Mouse (Mus musculus): ENCODE measurements around the gene C87499.

The C87499 gene

GRCm38 (mm10) chr4:88634311-88634710 is at the start of gene C87499:
Gene C87499 (minus strand): TSS chr4:88634411.
- no peak for DNase-seq (ENCODE audit: low spot score)

DNA sequence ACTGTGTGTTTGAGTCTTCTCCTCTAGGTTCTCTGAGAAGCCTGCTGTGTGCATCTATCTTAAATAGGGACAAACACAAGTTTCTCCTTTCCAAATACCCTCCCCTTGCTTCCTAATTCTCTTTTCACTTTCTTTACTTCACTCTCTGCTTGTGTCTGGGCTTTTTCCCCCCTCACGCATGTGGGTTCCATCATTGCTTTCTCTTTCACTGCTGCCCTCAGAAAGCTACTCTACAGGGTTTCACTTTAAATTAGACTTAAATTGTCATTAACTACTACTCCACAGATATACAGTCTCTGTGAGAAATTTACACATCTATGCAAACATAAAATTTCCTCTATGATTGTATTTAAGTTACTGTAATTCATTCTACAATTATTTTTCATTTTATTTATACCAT is 49.6 kb upstream of the C87499 start, which contains the start of gene Ifna2:
Gene Ifna2, minus strand, starts transcription at position 101 of the 400 bp plus-strand sequence.
- DNase-seq (ENCODE audit: low spot score): no peak

GRCm38 (mm10) chr4:88681353-88681752 is 47.1 kb upstream of the C87499 start:
- DNase-seq (ENCODE audit: low spot score): no peak

DNA sequence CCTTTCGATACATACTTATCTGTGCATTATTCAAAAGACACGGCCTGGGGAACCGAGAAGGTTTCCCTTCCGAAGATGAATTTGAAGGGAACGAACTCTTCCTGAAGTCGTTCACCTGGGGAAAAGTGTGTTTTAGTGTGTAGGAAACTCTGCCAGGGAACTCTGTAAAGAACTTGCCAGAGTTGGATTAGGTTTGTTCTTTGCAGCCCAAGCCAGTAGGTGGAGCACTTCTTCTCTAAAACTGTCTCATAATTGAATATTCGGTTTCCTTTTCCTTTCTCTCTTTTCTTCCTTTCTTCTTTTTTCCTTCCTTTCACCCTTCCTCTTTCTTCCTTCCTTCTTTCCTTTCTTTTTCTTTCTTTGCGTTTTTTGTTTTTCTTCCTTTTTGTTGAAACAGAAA is 46.2 kb upstream of the C87499 start:
- DNase-seq (ENCODE audit: low spot score): no peak

DNA sequence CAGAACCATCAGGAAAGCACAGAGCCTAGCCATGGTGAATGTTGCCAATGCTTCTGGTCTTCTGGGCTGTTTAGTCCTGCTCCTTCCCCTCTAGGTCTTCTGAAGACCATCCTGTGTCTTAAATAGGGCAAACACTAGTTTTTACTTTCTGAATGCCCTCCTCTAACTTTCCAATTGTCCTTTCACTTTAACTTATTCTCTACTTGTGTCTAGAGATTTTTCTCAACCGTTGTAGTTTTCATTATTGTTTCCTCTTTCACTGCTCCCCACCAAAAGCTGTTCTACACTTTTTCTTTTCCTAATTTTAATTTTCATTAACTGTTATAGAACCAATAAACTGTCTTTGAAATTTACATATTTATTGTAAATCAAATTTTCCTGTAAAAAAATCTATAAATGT is 42.6 kb upstream of the C87499 start, which contains the start of gene Ifna16:
Gene Ifna16, minus strand, starts transcription at position 101 of the 400 bp plus-strand sequence.
- DNase-seq (ENCODE audit: low spot score): no peak

GRCm38 (mm10) chr4:88655461-88655860 is 21.2 kb upstream of the C87499 start:
- no peak for DNase-seq (ENCODE audit: low spot score)

DNA sequence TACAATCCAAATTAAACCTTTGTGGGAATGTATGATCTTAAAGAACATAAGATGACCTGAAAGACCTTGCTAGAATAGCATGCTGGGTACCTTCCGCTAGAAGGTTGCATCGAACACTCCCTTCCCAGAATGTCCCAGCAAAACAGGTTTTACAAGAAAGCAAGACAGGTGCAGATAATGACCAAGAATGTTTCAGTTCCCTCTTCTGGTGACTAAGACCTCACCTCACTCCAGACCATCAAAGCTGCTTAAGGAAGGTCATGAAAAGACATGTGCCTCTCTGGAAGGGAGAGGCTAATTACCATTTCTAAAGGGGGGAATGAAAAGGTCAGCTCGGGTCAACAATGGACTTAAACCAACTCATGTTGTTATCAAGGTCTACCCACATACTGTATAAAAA is 19.4 kb upstream of the C87499 start:
- DNase-seq (ENCODE audit: low spot score): no peak

- DNase-seq (ENCODE audit: low spot score): no peak
Observed at GRCm38 (mm10) chr4:88644359-88644758, 10.1 kb upstream of the C87499 start, which contains the start of gene Ifna13. Gene Ifna13 (minus strand): TSS chr4:88644459.

DNA sequence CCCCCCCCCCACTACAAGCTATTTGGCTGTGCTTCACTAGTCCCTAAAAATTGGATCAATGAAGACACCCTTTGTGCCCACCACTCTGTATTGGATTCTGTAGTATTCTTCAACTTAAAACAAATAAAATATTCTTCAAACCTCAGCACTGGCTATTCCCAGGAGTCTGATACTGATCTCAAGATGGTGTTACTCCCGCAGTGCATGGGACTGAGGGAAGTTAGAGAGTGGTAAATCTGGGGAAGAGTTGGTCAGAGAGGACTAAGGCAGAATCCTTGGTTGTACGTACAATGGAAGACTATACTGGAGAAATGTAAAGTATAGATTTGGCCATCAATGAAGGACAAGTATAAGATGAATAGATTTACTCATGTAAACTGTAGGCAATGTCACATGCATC is 8.3 kb upstream of the C87499 start:
- DNase-seq (ENCODE audit: low spot score): no peak

DNA sequence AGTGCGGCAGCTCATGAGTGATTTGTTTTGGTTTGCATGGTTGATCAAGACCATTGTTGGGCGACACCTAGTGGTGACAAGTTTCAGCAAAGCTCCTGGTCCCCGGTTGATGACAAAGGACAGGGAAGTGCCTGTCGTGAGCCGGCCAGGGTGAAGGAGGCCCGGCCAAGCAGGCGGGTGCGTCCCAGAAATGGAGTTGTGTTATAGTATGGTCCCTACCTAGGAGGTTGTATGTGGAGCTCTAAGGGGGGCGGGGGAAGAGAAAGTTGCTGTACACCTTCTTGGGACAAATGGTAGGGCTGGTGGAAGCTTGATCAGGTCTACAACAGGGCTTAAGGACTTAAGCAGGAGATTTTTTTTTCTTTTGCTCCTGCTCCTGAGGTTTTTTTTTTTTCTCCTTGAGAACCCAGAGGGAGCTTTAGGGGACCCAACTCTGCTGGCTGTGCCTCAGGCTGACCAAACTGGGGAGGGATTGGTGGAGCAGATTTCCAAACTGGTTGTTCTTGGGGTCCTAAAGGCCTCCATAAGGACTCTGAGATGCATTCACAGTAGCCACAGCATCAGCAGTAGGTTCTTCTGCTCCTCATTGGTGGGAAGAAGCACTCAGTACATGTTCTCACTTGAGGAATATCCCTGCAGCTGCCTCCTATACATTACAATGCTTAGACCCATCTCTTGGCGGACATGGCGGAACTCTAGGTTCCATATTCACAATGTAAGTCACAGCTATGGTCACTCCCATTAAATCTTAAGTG is 7.0 kb upstream of the C87499 start:
- peak; percentile 83 for DNase-seq (ENCODE audit: low spot score)

GRCm38 (mm10) chr4:88640704-88641076 is 6.5 kb upstream of the C87499 start:
- DNase-seq (ENCODE audit: low spot score): no peak

- no peak for DNase-seq (ENCODE audit: low spot score)
Observed at GRCm38 (mm10) chr4:88603276-88603675, 30.9 kb downstream of the C87499 start, which contains the start of gene Ifna12. Gene Ifna12 (minus strand): TSS chr4:88603376.

DNA sequence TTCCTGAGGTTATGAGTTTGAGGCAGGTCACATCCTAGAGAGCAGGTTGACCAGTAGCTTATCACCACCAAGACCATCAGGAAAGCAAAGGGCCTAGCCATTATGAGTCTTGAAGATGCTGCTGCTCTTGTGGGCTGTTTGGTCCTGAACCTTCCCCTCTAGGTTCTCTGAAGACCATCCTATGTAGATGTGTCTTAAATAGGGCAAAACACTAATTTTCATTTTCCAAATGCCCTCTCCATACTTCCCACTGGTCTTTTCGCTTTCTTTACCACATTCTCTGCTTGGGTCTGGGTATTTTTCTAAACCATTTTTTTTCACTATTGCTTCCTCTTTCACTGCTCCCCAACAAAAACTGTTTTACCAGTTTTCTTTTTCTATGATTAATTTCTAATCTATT is 41.9 kb downstream of the C87499 start, which contains the start of gene Ifna9:
Gene Ifna9, minus strand, starts transcription at position 101 of the 400 bp plus-strand sequence.
- DNase-seq (ENCODE audit: low spot score): no peak
